Mouse (Mus musculus): ENCODE measurements around the gene Apeh. TPM values are rescaled to one million over a fixed set of nuclear protein-coding genes. Genes with fewer than 3 reads are reported as not detected.

The Apeh gene
- polyA plus RNA-seq, 1 experiment from 2014 or later: 84.4 TPM

DNA sequence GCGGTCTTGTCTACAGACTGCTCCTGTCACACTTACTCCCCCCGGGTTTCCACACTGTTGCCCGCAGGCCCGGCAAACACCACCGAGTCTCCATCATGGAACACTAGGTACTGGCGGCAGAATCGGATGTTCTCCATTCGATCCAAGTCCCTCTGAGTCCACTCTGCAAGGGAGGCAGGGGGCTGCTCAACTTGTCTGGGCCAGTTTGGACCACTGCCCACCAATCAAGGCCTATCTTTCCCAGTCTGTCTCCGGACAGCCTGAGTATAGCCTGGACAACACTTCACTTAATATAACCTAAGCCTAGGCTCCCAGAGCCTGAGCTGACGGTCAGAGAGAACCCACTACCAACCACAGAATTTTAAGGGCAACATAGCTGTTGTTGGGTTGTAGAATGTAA is 820 bp downstream of the Apeh start:
- DNase-seq (ENCODE audit: low spot score): no peak
- H3K36me3 ChIP-seq: peaks cover 44% of the 10 kb centered on the region
- H3K4me1 ChIP-seq: peaks cover 48% of the 10 kb centered on the region
- H3K27me3 ChIP-seq (ENCODE audit: insufficient read depth, poor library complexity, severe bottlenecking): no peaks in the 10 kb centered on the region
- 66% methylated on average over 10 of the region's 10 CpGs for WGBS
- H3K4me3 ChIP-seq: peak overlapping the region; percentile 77
- no peaks in the 10 kb centered on the region for H3K9me3 ChIP-seq
- peak overlapping the region; percentile 92 for H3K27ac ChIP-seq

DNA sequence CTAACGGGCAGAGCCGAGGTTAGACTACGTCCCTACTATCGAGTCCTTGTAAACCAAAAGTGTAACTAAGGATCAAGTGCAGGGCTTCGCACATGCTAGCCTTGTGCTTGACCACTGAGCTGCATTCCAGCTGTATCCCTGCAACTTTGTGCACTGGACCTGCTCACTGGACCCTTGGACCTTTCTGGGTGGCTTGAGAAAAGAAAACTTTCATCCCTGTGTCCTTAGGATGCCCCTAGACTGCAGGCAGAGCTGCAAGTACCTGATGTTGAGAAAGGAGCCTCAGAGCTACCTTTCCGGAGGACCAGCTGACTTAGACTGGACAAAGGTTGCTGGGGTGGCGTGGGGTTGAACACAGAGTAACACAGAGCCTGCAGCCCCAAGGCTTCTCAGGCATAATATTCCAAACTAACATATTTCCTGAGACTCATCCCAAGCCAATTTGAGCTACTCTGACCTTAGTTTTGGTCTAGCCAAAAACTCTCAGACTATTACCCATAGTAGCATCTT is 3.7 kb downstream of the Apeh start:
- no peaks in the 10 kb centered on the region for H3K27me3 ChIP-seq (ENCODE audit: insufficient read depth, poor library complexity, severe bottlenecking)
- 93% methylated on average over 7 of the region's 7 CpGs for WGBS
- H3K4me1 ChIP-seq: peaks cover 25% of the 10 kb centered on the region
- no peak overlapping the region for H3K4me3 ChIP-seq
- no peaks in the 10 kb centered on the region for H3K9me3 ChIP-seq
- no peak for DNase-seq (ENCODE audit: low spot score)
- H3K27ac ChIP-seq: no peak overlapping the region
- peaks cover 73% of the 10 kb centered on the region for H3K36me3 ChIP-seq

DNA sequence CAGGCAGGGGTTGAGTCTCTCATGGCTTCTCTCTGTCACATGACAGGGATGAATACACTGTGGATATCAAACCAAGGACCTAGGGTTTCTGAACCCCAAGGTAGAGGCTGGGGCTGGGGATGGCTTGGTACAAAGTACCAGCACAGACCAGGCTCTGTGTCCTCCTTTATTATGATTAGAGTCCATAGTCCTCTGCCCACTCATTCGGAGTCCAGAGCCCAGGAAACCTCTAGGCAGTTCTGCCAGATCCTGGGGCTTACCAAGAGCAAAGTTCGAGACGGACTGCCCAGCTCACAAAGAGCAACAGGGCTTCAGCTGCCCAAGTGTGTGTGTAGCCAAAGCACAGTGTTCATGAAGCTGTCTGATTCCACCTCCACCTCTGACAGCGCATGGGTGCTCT is 9.1 kb downstream of the Apeh start:
- peaks cover 34% of the 10 kb centered on the region for H3K4me1 ChIP-seq
- no peaks in the 10 kb centered on the region for H3K9me3 ChIP-seq
- no peak for DNase-seq (ENCODE audit: low spot score)
- peaks cover 65% of the 10 kb centered on the region for H3K36me3 ChIP-seq
- no peak overlapping the region for H3K4me3 ChIP-seq
- no peak overlapping the region for H3K27ac ChIP-seq
- WGBS: 96% methylated on average over 4 of the region's 4 CpGs
- peaks cover 46% of the 10 kb centered on the region for H3K27me3 ChIP-seq (ENCODE audit: insufficient read depth, poor library complexity, severe bottlenecking)

DNA sequence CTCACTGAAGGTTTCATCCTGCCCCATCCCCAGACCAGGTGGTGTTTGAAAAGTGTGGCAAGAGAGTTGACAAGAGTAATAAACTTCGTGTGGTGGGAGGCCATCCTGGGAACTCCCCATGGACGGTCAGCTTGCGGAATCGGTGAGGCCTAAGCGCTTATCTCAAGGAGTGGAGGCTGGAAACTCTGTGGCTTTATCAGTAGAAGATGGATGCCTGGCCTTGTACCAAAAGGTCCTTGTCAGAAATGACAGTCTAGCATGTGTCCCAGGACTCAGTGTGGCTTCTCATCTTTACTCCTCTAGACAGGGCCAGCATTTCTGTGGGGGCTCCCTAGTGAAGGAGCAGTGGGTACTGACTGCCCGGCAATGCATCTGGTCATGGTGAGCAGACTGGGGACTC is 10.8 kb downstream of the Apeh start:
- 50% methylated on average over 6 of the region's 6 CpGs for WGBS
- Histone ChIP-seq H3K4me3 (0 out of 2 replicates have a peak overlapping the region, but pooled peaks have one; percentile 35), H3K9me3 (no peaks in the 10 kb centered on the region)

DNA sequence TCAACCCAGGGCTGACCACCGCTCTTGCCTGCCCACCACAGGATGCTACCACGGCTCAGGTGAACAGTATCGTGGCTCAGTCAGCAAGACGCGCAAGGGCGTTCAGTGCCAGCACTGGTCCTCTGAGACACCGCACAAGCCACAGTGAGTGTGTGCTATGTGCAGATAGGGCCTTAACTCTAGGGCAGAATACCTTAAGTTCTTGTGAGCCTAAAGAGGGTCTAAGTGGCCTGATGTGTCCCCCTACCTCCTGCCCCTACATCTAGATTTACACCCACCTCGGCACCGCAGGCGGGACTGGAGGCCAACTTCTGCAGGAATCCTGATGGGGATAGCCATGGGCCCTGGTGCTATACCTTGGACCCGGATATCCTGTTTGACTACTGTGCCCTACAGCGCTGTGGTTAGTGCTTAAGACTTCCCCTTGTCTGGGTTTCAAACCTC is 11.4 kb downstream of the Apeh start, which contains the start of gene Rnf123:
Rnf123 (minus strand) TSS at position 359 of the 444 bp plus-strand sequence.
- DNase-seq (ENCODE audit: low spot score): no peak
- H3K27me3 ChIP-seq (ENCODE audit: insufficient read depth, poor library complexity, severe bottlenecking): peaks cover 50% of the 10 kb centered on the region

More for the DNA sequence above, 10.8 kb downstream of the Apeh start:
- peaks cover 45% of the 10 kb centered on the region for H3K4me1 ChIP-seq
- DNase-seq (ENCODE audit: low spot score): no peak
- H3K36me3 ChIP-seq: peaks cover 48% of the 10 kb centered on the region
- H3K27ac ChIP-seq: peak overlapping the region; percentile 90; the same call in 1 of the 2 replicates
- peaks cover 50% of the 10 kb centered on the region for H3K27me3 ChIP-seq (ENCODE audit: insufficient read depth, poor library complexity, severe bottlenecking)

DNA sequence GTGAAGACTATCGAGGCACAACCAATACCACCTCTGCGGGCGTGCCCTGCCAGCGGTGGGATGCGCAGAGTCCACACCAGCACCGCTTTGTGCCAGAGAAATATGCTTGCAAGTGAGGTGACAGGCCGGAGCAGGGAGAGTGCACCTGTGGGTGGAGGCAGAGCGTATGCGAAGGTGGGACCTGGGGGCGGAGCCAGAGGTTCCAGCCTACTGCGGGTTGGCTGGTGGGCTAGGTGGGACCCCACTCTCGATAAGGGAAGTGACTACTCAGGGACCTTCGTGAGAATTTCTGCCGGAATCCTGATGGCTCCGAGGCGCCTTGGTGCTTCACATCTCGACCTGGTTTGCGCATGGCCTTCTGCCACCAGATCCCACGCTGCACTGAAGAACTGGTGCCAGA is 11.9 kb downstream of the Apeh start:
- Histone ChIP-seq H3K27me3 (ENCODE audit: insufficient read depth, poor library complexity, severe bottlenecking) (peaks cover 50% of the 10 kb centered on the region), H3K9me3 (no peaks in the 10 kb centered on the region), H3K4me1 (peaks cover 55% of the 10 kb centered on the region), H3K27ac (peak overlapping the region; percentile 90), H3K4me3 (peak overlapping the region; percentile 35), H3K36me3 (peaks cover 38% of the 10 kb centered on the region)
- WGBS: 7% methylated on average over 19 of the region's 19 CpGs
- no peak for DNase-seq (ENCODE audit: low spot score)

More for the DNA sequence above, 11.4 kb downstream of the Apeh start, which contains the start of gene Rnf123:
- WGBS: 30% methylated on average over 12 of the region's 12 CpGs
- Histone ChIP-seq H3K27ac (peak within 1 kb of the TSS; percentile 90), H3K4me3 (peak within 1 kb of the TSS; percentile 35), H3K9me3 (no peaks in the 10 kb centered on the region), H3K36me3 (peaks cover 43% of the 10 kb centered on the region), H3K4me1 (peaks cover 50% of the 10 kb centered on the region)

DNA sequence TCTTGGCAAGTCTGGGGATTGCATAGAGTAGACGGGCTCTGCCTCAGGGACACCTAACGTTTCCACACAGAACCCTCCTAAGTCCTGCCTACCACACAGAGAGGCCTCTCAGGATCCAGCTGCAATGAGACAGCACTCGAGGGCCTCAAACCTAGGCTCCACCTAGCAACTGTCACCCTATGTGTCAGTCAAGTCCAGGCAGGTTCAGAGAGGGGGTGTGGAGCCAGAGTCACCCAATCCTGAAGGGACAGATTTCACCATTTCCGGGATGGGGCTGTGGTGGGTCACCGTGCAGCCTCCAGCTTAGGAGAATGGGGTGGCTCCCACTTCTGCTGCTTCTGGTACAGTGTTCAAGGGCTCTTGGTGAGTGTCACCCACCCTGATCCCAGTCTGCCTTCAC is 14.2 kb downstream of the Apeh start, which contains the start of gene Mst1:
Mst1 (plus strand) TSS at position 269 of the 400 bp plus-strand sequence.
- WGBS: 65% methylated on average over 5 of the region's 5 CpGs
- Histone ChIP-seq H3K27me3 (ENCODE audit: insufficient read depth, poor library complexity, severe bottlenecking) (peaks cover 50% of the 10 kb centered on the region), H3K9me3 (no peaks in the 10 kb centered on the region), H3K4me1 (peaks cover 59% of the 10 kb centered on the region), H3K4me3 (peak within 1 kb of the TSS; percentile 85), H3K36me3 (peaks cover 20% of the 10 kb centered on the region), H3K27ac (peak within 1 kb of the TSS; percentile 90)
- peak; percentile 94 for DNase-seq (ENCODE audit: low spot score)

DNA sequence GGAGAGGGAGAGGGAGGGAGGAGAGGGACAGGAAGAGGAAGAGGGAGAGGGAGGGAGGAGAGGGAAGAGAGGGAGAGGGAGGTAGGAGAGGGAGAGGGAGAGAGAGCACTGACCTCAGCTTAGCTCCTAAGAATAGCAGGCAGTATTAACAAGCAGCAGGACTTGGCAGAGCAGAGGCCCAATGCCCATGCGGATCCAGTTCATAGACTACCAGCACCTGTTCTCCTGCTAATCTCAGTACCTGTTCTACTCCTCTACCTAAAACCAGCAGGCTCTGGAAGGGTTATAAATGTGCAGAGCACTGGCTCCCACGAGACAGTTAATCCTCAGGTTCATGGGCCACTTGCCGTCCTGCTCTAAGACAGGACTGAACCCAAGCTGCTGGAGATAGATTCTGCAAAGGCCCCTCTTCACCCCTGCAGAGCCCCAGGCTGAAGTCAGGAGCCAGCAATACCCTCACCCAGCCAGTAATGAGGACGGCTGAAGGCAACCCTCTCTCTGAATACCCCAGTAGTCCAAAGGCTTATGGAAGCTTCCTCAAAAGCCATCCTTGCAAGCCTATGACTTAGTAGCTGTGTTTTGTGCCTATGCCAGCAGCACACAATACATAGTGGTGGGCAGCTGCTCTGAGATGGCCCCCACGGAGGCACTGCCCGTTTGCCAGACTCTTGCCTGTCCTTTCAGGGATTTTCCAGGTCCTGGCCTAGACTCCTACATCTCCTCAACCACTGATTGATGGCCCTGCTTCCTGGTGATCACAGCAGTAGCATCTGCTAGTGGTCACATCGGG is 21.1 kb downstream of the Apeh start:
- H3K36me3 ChIP-seq: peaks cover 39% of the 10 kb centered on the region
- H3K4me1 ChIP-seq: peaks cover 45% of the 10 kb centered on the region
- H3K27me3 ChIP-seq (ENCODE audit: insufficient read depth, poor library complexity, severe bottlenecking): no peaks in the 10 kb centered on the region
- peak overlapping the region; percentile 69 for H3K27ac ChIP-seq
- H3K9me3 ChIP-seq: no peaks in the 10 kb centered on the region
- 60% methylated on average over 7 of the region's 7 CpGs for WGBS
- DNase-seq (ENCODE audit: low spot score): no peak
- H3K4me3 ChIP-seq: no peak overlapping the region

DNA sequence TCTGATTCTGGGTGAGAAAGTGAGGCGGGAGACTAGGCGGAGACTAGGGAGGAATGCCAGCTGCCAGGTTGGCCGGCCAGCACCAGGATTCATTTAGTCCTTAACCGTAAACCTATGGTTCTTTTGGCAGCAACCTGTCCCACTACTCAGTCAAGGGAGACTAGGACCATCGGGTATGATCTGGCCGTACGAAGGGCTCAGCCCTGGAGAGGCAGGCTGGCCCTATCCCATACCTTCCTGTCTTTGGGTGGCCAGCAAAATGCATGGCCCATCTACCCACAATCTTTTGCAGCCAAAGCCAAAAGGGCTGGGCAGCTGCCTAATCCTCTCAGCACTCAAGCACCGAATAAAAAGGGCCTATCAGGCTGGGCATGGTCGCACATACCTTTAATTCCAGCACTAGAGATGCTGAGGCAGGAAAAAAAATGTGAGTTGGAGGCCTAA is 21.9 kb downstream of the Apeh start:
- Histone ChIP-seq H3K4me3 (no peak overlapping the region), H3K36me3 (peaks cover 40% of the 10 kb centered on the region), H3K9me3 (no peaks in the 10 kb centered on the region), H3K27me3 (ENCODE audit: insufficient read depth, poor library complexity, severe bottlenecking) (no peaks in the 10 kb centered on the region), H3K27ac (peak overlapping the region; percentile 63), H3K4me1 (peaks cover 37% of the 10 kb centered on the region)
- 38% methylated on average over 9 of the region's 9 CpGs for WGBS
- DNase-seq (ENCODE audit: low spot score): no peak

DNA sequence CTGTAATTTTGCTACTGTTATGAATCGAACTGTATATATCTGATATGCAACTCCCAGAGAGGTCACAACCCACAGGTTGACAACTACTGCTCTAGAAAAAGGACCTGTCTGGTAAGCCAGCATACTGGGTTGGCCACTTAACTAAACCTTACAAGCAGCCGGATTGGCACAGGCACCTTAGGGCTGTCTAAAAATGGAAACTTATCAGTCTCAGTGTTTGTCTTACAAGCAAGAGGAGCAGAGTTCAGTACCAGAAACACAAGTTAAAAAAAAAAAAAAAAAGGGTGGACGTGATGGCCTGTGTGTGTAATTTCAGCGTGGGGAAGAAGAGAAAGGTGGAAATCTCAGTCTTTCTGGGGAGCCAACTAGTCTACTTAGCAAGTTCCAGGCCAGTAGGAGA is 22.6 kb downstream of the Apeh start:
- peak overlapping the region; percentile 63; the same call in 1 of the 2 replicates for H3K27ac ChIP-seq
- WGBS: 51% methylated on average over 4 of the region's 4 CpGs
- H3K9me3 ChIP-seq: no peaks in the 10 kb centered on the region
- no peaks in the 10 kb centered on the region for H3K27me3 ChIP-seq (ENCODE audit: insufficient read depth, poor library complexity, severe bottlenecking)
- peaks cover 41% of the 10 kb centered on the region for H3K36me3 ChIP-seq
- H3K4me1 ChIP-seq: peaks cover 34% of the 10 kb centered on the region
- no peak for DNase-seq (ENCODE audit: low spot score)
- no peak overlapping the region for H3K4me3 ChIP-seq

DNA sequence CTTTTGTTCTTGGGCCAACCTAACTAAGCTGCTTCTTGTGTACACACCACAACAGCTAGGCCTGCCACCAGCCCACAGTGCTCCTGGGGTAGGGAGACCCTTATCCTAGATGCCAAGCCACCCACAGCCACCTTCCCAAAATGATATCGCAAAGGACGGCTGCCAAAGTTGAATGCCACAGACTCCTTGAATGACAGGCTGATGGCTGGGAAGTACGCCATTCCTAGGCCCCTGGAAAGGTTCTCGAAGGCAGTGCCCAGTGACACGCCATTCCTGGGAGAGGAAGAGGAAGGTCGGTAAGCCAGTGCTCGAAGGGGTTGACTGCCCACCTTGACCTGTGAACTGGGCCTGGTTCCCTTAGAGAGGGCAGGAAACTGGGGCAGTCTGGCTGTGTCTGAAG is 24.9 kb downstream of the Apeh start:
- H3K4me3 ChIP-seq: no peak overlapping the region
- WGBS: 86% methylated on average over 7 of the region's 7 CpGs
- no peaks in the 10 kb centered on the region for H3K9me3 ChIP-seq
- H3K27me3 ChIP-seq (ENCODE audit: insufficient read depth, poor library complexity, severe bottlenecking): no peaks in the 10 kb centered on the region
- no peak for DNase-seq (ENCODE audit: low spot score)
- H3K4me1 ChIP-seq: peaks cover 34% of the 10 kb centered on the region
- H3K36me3 ChIP-seq: peaks cover 51% of the 10 kb centered on the region
- no peak overlapping the region for H3K27ac ChIP-seq

DNA sequence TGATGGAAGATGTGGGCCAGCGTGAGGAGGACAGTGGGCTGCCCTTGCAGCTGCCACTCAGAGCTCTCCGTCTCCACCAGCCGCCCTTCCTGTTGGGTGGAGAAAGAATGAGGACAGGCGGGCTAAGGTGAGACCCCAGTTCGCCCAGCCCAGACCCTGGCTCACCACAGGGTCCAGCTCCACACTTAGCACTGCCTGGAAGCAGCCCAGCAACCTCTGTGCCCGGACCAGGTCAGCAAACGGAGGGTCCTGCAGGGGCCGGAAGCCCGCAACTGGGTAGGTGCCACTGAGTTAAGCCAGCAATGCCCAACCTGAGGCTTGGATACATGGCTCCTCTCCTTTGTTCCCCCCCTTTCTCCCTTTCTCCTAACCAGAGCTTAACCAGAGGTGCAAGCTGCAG is 25.4 kb downstream of the Apeh start:
- 86% methylated on average over 9 of the region's 9 CpGs for WGBS
- H3K36me3 ChIP-seq: peaks cover 56% of the 10 kb centered on the region

DNA sequence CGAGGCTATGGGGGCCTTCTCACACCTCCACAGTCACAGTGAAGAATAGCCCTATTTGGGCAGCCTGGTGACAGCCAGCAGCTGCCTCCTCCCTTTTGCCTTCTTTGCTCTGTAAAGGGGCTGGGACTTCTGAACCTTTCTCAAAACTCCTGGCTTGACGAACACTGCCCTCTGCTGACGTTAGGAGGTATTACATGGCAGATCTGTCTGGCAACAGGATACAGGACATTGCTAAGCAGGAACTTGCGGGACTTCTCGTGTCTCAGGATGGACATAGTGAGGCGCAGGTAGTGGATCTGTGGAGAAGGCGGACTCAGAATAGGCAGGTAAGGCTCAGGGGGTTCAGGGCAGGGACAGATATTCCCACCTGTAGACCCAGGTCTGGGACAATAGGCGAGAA is 26.5 kb downstream of the Apeh start:
- WGBS: 19% methylated on average over 8 of the region's 8 CpGs
- H3K9me3 ChIP-seq: no peaks in the 10 kb centered on the region
- no peaks in the 10 kb centered on the region for H3K27me3 ChIP-seq (ENCODE audit: insufficient read depth, poor library complexity, severe bottlenecking)
- no peak overlapping the region; the same call in 1 of the 2 replicates for H3K27ac ChIP-seq
- peak; percentile 94 for DNase-seq (ENCODE audit: low spot score)
- peaks cover 60% of the 10 kb centered on the region for H3K36me3 ChIP-seq
- H3K4me1 ChIP-seq: peaks cover 29% of the 10 kb centered on the region
- H3K4me3 ChIP-seq: no peak overlapping the region

More for the DNA sequence above, 25.4 kb downstream of the Apeh start:
- Histone ChIP-seq H3K27ac (no peak overlapping the region), H3K4me1 (peaks cover 37% of the 10 kb centered on the region), H3K27me3 (ENCODE audit: insufficient read depth, poor library complexity, severe bottlenecking) (no peaks in the 10 kb centered on the region), H3K9me3 (no peaks in the 10 kb centered on the region), H3K4me3 (no peak overlapping the region)
- no peak for DNase-seq (ENCODE audit: low spot score)

All from heart, embryonic 10.5 days (tissue).